Mouse (Mus musculus): Measurements from ENCODE around the gene Cdc37l1.
A peak's percentile ranks its signal among the peaks of the same experiment; 100 is the strongest.

DNA sequence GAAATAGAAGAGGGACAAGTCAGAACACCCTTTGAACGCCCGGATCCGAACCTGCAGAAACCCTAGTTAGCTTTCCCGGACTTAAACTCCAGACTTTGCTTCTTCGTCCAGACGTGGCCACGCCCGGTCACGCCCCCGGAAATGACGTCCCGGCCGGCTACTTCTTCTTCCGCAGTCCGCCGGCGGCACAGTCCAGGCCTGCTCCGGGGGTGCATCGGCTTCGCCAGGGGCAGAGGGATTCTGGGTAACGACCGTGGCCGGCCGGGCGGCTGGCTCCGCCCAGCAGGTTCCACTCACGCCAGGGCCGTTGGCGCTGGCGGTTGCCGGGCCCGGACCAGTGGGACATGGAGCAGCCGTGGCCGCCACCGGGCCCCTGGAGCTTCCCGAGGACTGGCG is at the start of gene Cdc37l1:
- TF ChIP-seq POLR2A (IDR thresholded peaks at IDR 0.05; ENCODE audit: extremely low read depth, insufficient read depth, low read length) (peak; percentile 84), CTCF (IDR thresholded peaks at IDR 0.05; ENCODE audit: low read depth, low read length) (no peak)
